Mouse (Mus musculus) liver, embryonic 11.5 days (tissue): Measurements from ENCODE around the gene Cnot1. TPM values are rescaled to one million over a fixed set of nuclear protein-coding genes. Genes with fewer than 3 reads are reported as not detected.
A peak's percentile ranks its signal among the peaks of the same experiment; 100 is the strongest.

Experiments
- ATAC-seq: fragments of 200-750 bp; cut with Nextera tagmentation; replicated peaks from 2 replicates; pipeline ENCODE4 v1.8.0; 2017; ENCODE audit warnings: moderate number of reproducible peaks, mild to moderate bottlenecking, moderate TSS enrichment, moderate library complexity; ENCODE audit not compliant: low FRiP score
- DNase-seq: peaks from one replicate; pipeline ENCODE4 v3.0.0-alpha.2; 2017; ENCODE audit warnings: low spot score
- H3K27ac ChIP-seq: fragments of 300-500 bp; sonication (generic); 2 replicates; pipeline ENCODE4 v1.5.1; 2014; ENCODE audit warnings: mild to moderate bottlenecking, low read depth, low read length, control low read depth
- H3K27me3 ChIP-seq: fragments of 300-500 bp; sonication (generic); replicated peaks from 2 replicates; pipeline ENCODE4 v1.6.1; 2014; ENCODE audit warnings: low read length, mixed read lengths; ENCODE audit not compliant: control insufficient read depth, insufficient read depth
- H3K36me3 ChIP-seq: fragments of 300-500 bp; sonication (generic); 2 replicates; pipeline ENCODE4 v1.6.1; 2014; ENCODE audit warnings: mild to moderate bottlenecking, low read length, moderate library complexity, mixed read lengths; ENCODE audit not compliant: control insufficient read depth, insufficient read depth
- H3K4me1 ChIP-seq: fragments of 300-500 bp; sonication (generic); replicated peaks from 2 replicates; pipeline ENCODE4 v1.6.1; 2014; ENCODE audit warnings: low read length, mixed read lengths; ENCODE audit not compliant: control insufficient read depth, insufficient read depth
- H3K4me2 ChIP-seq: fragments of 300-500 bp; sonication (generic); 2 replicates; pipeline ENCODE4 v1.6.1; 2014; ENCODE audit warnings: mild to moderate bottlenecking, control low read depth, moderate library complexity
- H3K4me3 ChIP-seq: fragments of 300-500 bp; sonication (generic); 2 replicates; pipeline ENCODE4 v1.5.1; 2014; ENCODE audit warnings: low read depth, low read length, control low read depth
- H3K9ac ChIP-seq: fragments of 300-500 bp; sonication (generic); 2 replicates; pipeline ENCODE4 v1.6.1; 2014; ENCODE audit warnings: low read depth, low read length, control low read depth
- H3K9me3 ChIP-seq: fragments of 300-500 bp; sonication (generic); 2 replicates; pipeline ENCODE4 v1.6.1; 2016; ENCODE audit warnings: low read length, inconsistent platforms, mixed read lengths; ENCODE audit not compliant: control insufficient read depth
- WGBS: fragments of 180-500 bp; shearing (Covaris S2); extraction: QIAGEN DNeasy Blood & Tissue Kit; methylation state at CpG from one replicate; pipeline ENCODE4 v1.1.7; 2014; 5-methylcytosine and 5-hydroxymethylcytosine counted together
- polyA plus RNA-seq: library from polyadenylated mRNA; unstranded; fragments of >200 nt; fragmentation: Nextera tagmentation; extraction: Ambion mirVana; gene quantifications from 2 replicates; pipeline ENCODE4 v1.2.1, GENCODE M21; 2014

The Cnot1 gene
- polyA plus RNA-seq, 1 experiment from 2014 or later: 94.4 TPM

DNA sequence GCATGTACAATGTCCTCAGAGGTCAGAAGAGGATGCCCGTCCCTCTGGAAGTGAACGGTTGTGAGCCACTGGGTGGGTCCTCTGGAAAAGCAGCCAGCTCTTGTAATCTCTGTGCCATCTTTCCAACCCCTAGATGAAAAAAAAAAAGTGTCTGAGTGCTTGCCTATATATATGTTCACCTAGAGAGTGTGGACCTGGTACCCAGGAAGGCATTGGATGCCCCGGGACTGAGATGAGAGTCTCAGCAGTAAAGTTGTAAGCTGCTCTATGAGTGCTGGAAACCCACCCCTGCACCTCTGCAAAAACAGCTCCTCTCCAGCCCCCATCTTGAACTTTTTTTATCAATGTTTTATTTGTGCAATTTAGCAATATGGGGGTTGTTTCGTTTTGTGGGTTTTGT, 1.4 kb upstream of the Cnot1 start:
- Histone ChIP-seq H3K4me1 (peaks cover 20% of the 10 kb centered on the region), H3K9ac (no peak overlapping the region), H3K4me3 (no peak overlapping the region), H3K27me3 (no peaks in the 10 kb centered on the region), H3K27ac (no peak overlapping the region), H3K4me2 (peak overlapping the region; percentile 78; the same call in 1 of the 2 replicates), H3K9me3 (no peaks in the 10 kb centered on the region), H3K36me3 (peaks cover 4% of the 10 kb centered on the region; the same call in 1 of the 2 replicates)
- 84% methylated on average over 4 of the region's 4 CpGs for WGBS
- ATAC-seq (no peak), DNase-seq (no peak)

DNA sequence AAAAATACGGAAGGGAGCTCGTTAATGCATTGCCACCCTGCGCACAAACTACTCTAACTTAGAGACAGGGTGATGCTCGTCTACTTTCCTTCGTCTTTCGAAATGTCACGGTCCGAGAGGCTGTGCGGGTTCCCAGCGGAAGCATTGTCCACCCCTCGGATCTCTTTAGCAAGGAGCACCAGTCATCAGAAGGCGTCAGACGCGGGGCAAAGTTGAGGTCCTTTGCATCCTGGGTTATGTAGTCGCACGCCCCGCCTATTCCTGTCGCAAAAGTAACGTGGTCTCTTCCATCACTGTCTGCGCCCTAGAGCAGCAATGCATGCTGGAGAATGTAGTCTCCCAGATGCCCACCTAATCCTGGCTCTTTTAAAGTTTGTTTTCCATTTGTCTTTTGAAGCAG, 597 bp upstream of the Cnot1 start:
- H3K9ac ChIP-seq: peak overlapping the region; percentile 67
- under 1% methylated on average over 20 of the region's 20 CpGs for WGBS
- peak; percentile 87 for ATAC-seq
- peak; percentile 84 for DNase-seq
- H3K4me1 ChIP-seq: peaks cover 23% of the 10 kb centered on the region
- H3K4me2 ChIP-seq: peak overlapping the region; percentile 78
- H3K4me3 ChIP-seq: peak overlapping the region; percentile 99
- H3K27ac ChIP-seq: peak overlapping the region; percentile 93
- H3K27me3 ChIP-seq: no peaks in the 10 kb centered on the region
- H3K36me3 ChIP-seq: peaks cover 6% of the 10 kb centered on the region; the same call in 1 of the 2 replicates
- H3K9me3 ChIP-seq: no peaks in the 10 kb centered on the region

GRCm38 (mm10) chr8:95806461-95807191, 638 bp downstream of the Cnot1 start:
- under 1% methylated on average over 68 of the region's 69 CpGs for WGBS
- Histone ChIP-seq H3K36me3 (peaks cover 10% of the 10 kb centered on the region; the same call in 1 of the 2 replicates), H3K4me2 (peak overlapping the region; percentile 97), H3K4me3 (peak overlapping the region; percentile 99), H3K4me1 (peaks cover 26% of the 10 kb centered on the region), H3K9me3 (no peaks in the 10 kb centered on the region), H3K9ac (peak overlapping the region; percentile 99), H3K27me3 (no peaks in the 10 kb centered on the region), H3K27ac (peak overlapping the region; percentile 94)
- peak; percentile 59 for DNase-seq
- ATAC-seq: peak; percentile 3

GRCm38 (mm10) chr8:95805482-95805881, 1.8 kb downstream of the Cnot1 start:
- Histone ChIP-seq H3K4me2 (peak overlapping the region; percentile 97), H3K4me1 (peaks cover 28% of the 10 kb centered on the region), H3K9ac (peak overlapping the region; percentile 99), H3K27ac (no peak overlapping the region), H3K9me3 (no peaks in the 10 kb centered on the region), H3K27me3 (no peaks in the 10 kb centered on the region), H3K36me3 (peaks cover 14% of the 10 kb centered on the region; the same call in 1 of the 2 replicates), H3K4me3 (peak overlapping the region; percentile 99)
- 62% methylated on average over 2 of the region's 2 CpGs for WGBS
- DNase-seq: no peak
- no peak for ATAC-seq

- H3K9me3 ChIP-seq: no peaks in the 10 kb centered on the region
- WGBS: 78% methylated on average over 8 of the region's 8 CpGs
- H3K4me1 ChIP-seq: peaks cover 31% of the 10 kb centered on the region
These were observed 5.0 kb downstream of the Cnot1 start for GRCm38 (mm10) chr8:95802231-95802630.

GRCm38 (mm10) chr8:95801476-95802064, 5.7 kb downstream of the Cnot1 start:
- Histone ChIP-seq H3K4me1 (peaks cover 31% of the 10 kb centered on the region), H3K27ac (no peak overlapping the region), H3K9ac (no peak overlapping the region), H3K36me3 (peaks cover 14% of the 10 kb centered on the region; the same call in 1 of the 2 replicates), H3K27me3 (no peaks in the 10 kb centered on the region), H3K4me3 (no peak overlapping the region), H3K4me2 (no peak overlapping the region), H3K9me3 (no peaks in the 10 kb centered on the region)
- no peak for ATAC-seq
- DNase-seq: no peak
- WGBS: 90% methylated on average over 1 of the region's 1 CpGs

More at GRCm38 (mm10) chr8:95802231-95802630, 5.0 kb downstream of the Cnot1 start:
- Histone ChIP-seq H3K27me3 (no peaks in the 10 kb centered on the region), H3K9ac (no peak overlapping the region), H3K27ac (no peak overlapping the region), H3K4me2 (no peak overlapping the region), H3K36me3 (peaks cover 14% of the 10 kb centered on the region; the same call in 1 of the 2 replicates), H3K4me3 (no peak overlapping the region)
- ATAC-seq (no peak), DNase-seq (no peak)

DNA sequence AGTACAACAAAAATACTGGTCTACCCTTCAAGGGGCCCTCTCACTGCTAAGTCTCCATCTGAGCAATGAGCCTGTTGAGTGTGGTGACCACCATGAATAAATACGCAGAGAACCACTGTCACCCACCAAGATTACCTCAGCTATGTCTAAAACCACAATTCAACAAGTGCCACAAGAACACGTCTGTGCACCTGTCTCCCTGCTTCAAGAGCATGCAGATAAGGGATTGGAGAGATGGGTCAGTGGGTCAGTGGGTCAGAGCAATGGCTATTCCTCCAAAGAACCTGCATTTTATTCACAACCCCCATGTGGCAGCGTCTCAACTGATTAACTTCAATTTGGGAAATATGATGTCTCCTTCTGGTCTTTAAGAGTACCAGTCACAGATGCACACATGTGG, 6.9 kb downstream of the Cnot1 start:
- Histone ChIP-seq H3K27ac (no peak overlapping the region), H3K4me3 (no peak overlapping the region), H3K9me3 (no peaks in the 10 kb centered on the region), H3K27me3 (no peaks in the 10 kb centered on the region), H3K4me2 (no peak overlapping the region), H3K36me3 (peaks cover 11% of the 10 kb centered on the region; the same call in 1 of the 2 replicates), H3K4me1 (peaks cover 26% of the 10 kb centered on the region), H3K9ac (no peak overlapping the region)
- DNase-seq (no peak), ATAC-seq (no peak)
- WGBS: 79% methylated on average over 3 of the region's 3 CpGs

GRCm38 (mm10) chr8:95799891-95800290, 7.4 kb downstream of the Cnot1 start:
- Histone ChIP-seq H3K36me3 (peaks cover 11% of the 10 kb centered on the region; the same call in 1 of the 2 replicates), H3K4me2 (no peak overlapping the region), H3K9ac (no peak overlapping the region), H3K27me3 (no peaks in the 10 kb centered on the region), H3K9me3 (no peaks in the 10 kb centered on the region), H3K27ac (no peak overlapping the region), H3K4me3 (no peak overlapping the region), H3K4me1 (peaks cover 21% of the 10 kb centered on the region)
- WGBS: 87% methylated on average over 1 of the region's 1 CpGs
- ATAC-seq (no peak), DNase-seq (no peak)
